Mouse (Mus musculus): ENCODE results near the gene Tle6. TPM values are rescaled to one million over a fixed set of nuclear protein-coding genes. Genes with fewer than 3 reads are reported as not detected.

The Tle6 gene
- polyA plus RNA-seq, 1 experiment from 2014 or later, result 2.5 TPM

- H3K4me2 ChIP-seq (ENCODE audit: low read length), result no peak overlapping the region
- peaks cover 19% of the 10 kb centered on the region for H3K27me3 ChIP-seq (replicated peaks; ENCODE audit: control insufficient read depth, insufficient read depth, low read length)
- no peaks in the 10 kb centered on the region for H3K36me3 ChIP-seq (ENCODE audit: control insufficient read depth, insufficient read depth, low read length)
- H3K4me1 ChIP-seq (ENCODE audit: control insufficient read depth, insufficient read depth, low read length), result peaks cover 39% of the 10 kb centered on the region
- H3K27ac ChIP-seq (ENCODE audit: low read depth, low read length), result no peak overlapping the region
- 56% methylated on average over 6 of the region's 6 CpGs for WGBS
- ATAC-seq (no peak), DNase-seq (ENCODE audit: low spot score) (no peak)
- H3K9me3 ChIP-seq (replicated peaks; ENCODE audit: control insufficient read depth, low read length), result no peaks in the 10 kb centered on the region
- no peak overlapping the region for H3K9ac ChIP-seq (ENCODE audit: low read length)
- no peak overlapping the region for H3K4me3 ChIP-seq (ENCODE audit: low read depth, low read length)
These were observed 2.0 kb downstream of the Tle6 start for GRCm38 (mm10) chr10:81598871-81599270.

GRCm38 (mm10) chr10:81598342-81598741 lies 2.5 kb downstream of the Tle6 start:
- DNase-seq (ENCODE audit: low spot score) (no peak), ATAC-seq (no peak)
- no peaks in the 10 kb centered on the region for H3K36me3 ChIP-seq (ENCODE audit: control insufficient read depth, insufficient read depth, low read length)
- no peak overlapping the region for H3K4me2 ChIP-seq (ENCODE audit: low read length)
- H3K27me3 ChIP-seq (replicated peaks; ENCODE audit: control insufficient read depth, insufficient read depth, low read length), result peaks cover 22% of the 10 kb centered on the region
- no peak overlapping the region for H3K27ac ChIP-seq (ENCODE audit: low read depth, low read length)
- no peak overlapping the region for H3K9ac ChIP-seq (ENCODE audit: low read length)
- H3K9me3 ChIP-seq (replicated peaks; ENCODE audit: control insufficient read depth, low read length), result no peaks in the 10 kb centered on the region
- 44% methylated on average over 3 of the region's 3 CpGs for WGBS
- H3K4me1 ChIP-seq (ENCODE audit: control insufficient read depth, insufficient read depth, low read length), result peaks cover 39% of the 10 kb centered on the region
- no peak overlapping the region for H3K4me3 ChIP-seq (ENCODE audit: low read depth, low read length)

GRCm38 (mm10) chr10:81597137-81597950 lies 3.5 kb downstream of the Tle6 start:
- peaks cover 22% of the 10 kb centered on the region for H3K27me3 ChIP-seq (replicated peaks; ENCODE audit: control insufficient read depth, insufficient read depth, low read length)
- DNase-seq (ENCODE audit: low spot score) (peak; percentile 41), ATAC-seq (no peak; the same call in 1 of the 2 replicates)
- peaks cover 36% of the 10 kb centered on the region for H3K4me1 ChIP-seq (ENCODE audit: control insufficient read depth, insufficient read depth, low read length)
- H3K36me3 ChIP-seq (ENCODE audit: control insufficient read depth, insufficient read depth, low read length), result no peaks in the 10 kb centered on the region
- 6% methylated on average over 10 of the region's 12 CpGs for WGBS
- H3K4me2 ChIP-seq (ENCODE audit: low read length), result peak overlapping the region; percentile 26; the same call in 1 of the 2 replicates
- peak overlapping the region; percentile 33; the same call in 1 of the 2 replicates for H3K27ac ChIP-seq (ENCODE audit: low read depth, low read length)
- no peak overlapping the region for H3K4me3 ChIP-seq (ENCODE audit: low read depth, low read length)
- no peak overlapping the region for H3K9ac ChIP-seq (ENCODE audit: low read length)
- H3K9me3 ChIP-seq (replicated peaks; ENCODE audit: control insufficient read depth, low read length), result no peaks in the 10 kb centered on the region

- Histone ChIP-seq H3K27me3 (replicated peaks; ENCODE audit: control insufficient read depth, insufficient read depth, low read length) (peaks cover 22% of the 10 kb centered on the region), H3K36me3 (ENCODE audit: control insufficient read depth, insufficient read depth, low read length) (no peaks in the 10 kb centered on the region), H3K9ac (ENCODE audit: low read length) (no peak overlapping the region), H3K9me3 (replicated peaks; ENCODE audit: control insufficient read depth, low read length) (no peaks in the 10 kb centered on the region), H3K4me2 (ENCODE audit: low read length) (peak overlapping the region; percentile 26), H3K4me1 (ENCODE audit: control insufficient read depth, insufficient read depth, low read length) (peaks cover 36% of the 10 kb centered on the region), H3K27ac (ENCODE audit: low read depth, low read length) (peak overlapping the region; percentile 33; the same call in 1 of the 2 replicates), H3K4me3 (ENCODE audit: low read depth, low read length) (no peak overlapping the region)
- peak; percentile 63 for DNase-seq (ENCODE audit: low spot score)
- WGBS, result 3% methylated on average over 10 of the region's 10 CpGs
- ATAC-seq, result no peak
These were observed 4.3 kb downstream of the Tle6 start for GRCm38 (mm10) chr10:81596611-81597010.

- Histone ChIP-seq H3K27me3 (replicated peaks; ENCODE audit: control insufficient read depth, insufficient read depth, low read length) (peaks cover 22% of the 10 kb centered on the region), H3K9ac (ENCODE audit: low read length) (no peak overlapping the region), H3K4me3 (ENCODE audit: low read depth, low read length) (no peak overlapping the region), H3K9me3 (replicated peaks; ENCODE audit: control insufficient read depth, low read length) (no peaks in the 10 kb centered on the region), H3K4me2 (ENCODE audit: low read length) (no peak overlapping the region), H3K36me3 (ENCODE audit: control insufficient read depth, insufficient read depth, low read length) (no peaks in the 10 kb centered on the region), H3K27ac (ENCODE audit: low read depth, low read length) (no peak overlapping the region), H3K4me1 (ENCODE audit: control insufficient read depth, insufficient read depth, low read length) (peaks cover 28% of the 10 kb centered on the region)
- ATAC-seq, result no peak
- WGBS, result 57% methylated on average over 5 of the region's 5 CpGs
- no peak for DNase-seq (ENCODE audit: low spot score)
These were observed 5.3 kb downstream of the Tle6 start for GRCm38 (mm10) chr10:81595599-81595998.

GRCm38 (mm10) chr10:81593935-81594334 lies 6.9 kb downstream of the Tle6 start:
- no peak for ATAC-seq
- H3K9ac ChIP-seq (ENCODE audit: low read length), result no peak overlapping the region
- H3K36me3 ChIP-seq (ENCODE audit: control insufficient read depth, insufficient read depth, low read length), result no peaks in the 10 kb centered on the region
- peaks cover 25% of the 10 kb centered on the region for H3K27me3 ChIP-seq (replicated peaks; ENCODE audit: control insufficient read depth, insufficient read depth, low read length)
- H3K9me3 ChIP-seq (replicated peaks; ENCODE audit: control insufficient read depth, low read length), result no peaks in the 10 kb centered on the region
- H3K4me2 ChIP-seq (ENCODE audit: low read length), result no peak overlapping the region
- H3K4me1 ChIP-seq (ENCODE audit: control insufficient read depth, insufficient read depth, low read length), result peaks cover 27% of the 10 kb centered on the region
- H3K27ac ChIP-seq (ENCODE audit: low read depth, low read length), result no peak overlapping the region
- no peak for DNase-seq (ENCODE audit: low spot score)
- 77% methylated on average over 18 of the region's 18 CpGs for WGBS
- H3K4me3 ChIP-seq (ENCODE audit: low read depth, low read length), result no peak overlapping the region

GRCm38 (mm10) chr10:81593223-81593622 lies 7.7 kb downstream of the Tle6 start:
- ATAC-seq, result no peak
- WGBS, result 74% methylated on average over 4 of the region's 4 CpGs
- no peak overlapping the region for H3K27ac ChIP-seq (ENCODE audit: low read depth, low read length)
- H3K36me3 ChIP-seq (ENCODE audit: control insufficient read depth, insufficient read depth, low read length), result no peaks in the 10 kb centered on the region; the same call in 1 of the 2 replicates
- no peak overlapping the region for H3K9ac ChIP-seq (ENCODE audit: low read length)
- H3K9me3 ChIP-seq (replicated peaks; ENCODE audit: control insufficient read depth, low read length), result no peaks in the 10 kb centered on the region
- peaks cover 27% of the 10 kb centered on the region for H3K4me1 ChIP-seq (ENCODE audit: control insufficient read depth, insufficient read depth, low read length)
- H3K4me2 ChIP-seq (ENCODE audit: low read length), result no peak overlapping the region
- H3K4me3 ChIP-seq (ENCODE audit: low read depth, low read length), result no peak overlapping the region
- peaks cover 28% of the 10 kb centered on the region for H3K27me3 ChIP-seq (replicated peaks; ENCODE audit: control insufficient read depth, insufficient read depth, low read length)
- no peak for DNase-seq (ENCODE audit: low spot score)

- no peak for DNase-seq (ENCODE audit: low spot score)
- 79% methylated on average over 7 of the region's 7 CpGs for WGBS
- ATAC-seq, result no peak
- Histone ChIP-seq H3K4me2 (ENCODE audit: low read length) (no peak overlapping the region), H3K27ac (ENCODE audit: low read depth, low read length) (no peak overlapping the region), H3K36me3 (ENCODE audit: control insufficient read depth, insufficient read depth, low read length) (peaks cover 4% of the 10 kb centered on the region; the same call in 1 of the 2 replicates), H3K4me1 (ENCODE audit: control insufficient read depth, insufficient read depth, low read length) (peaks cover 24% of the 10 kb centered on the region), H3K27me3 (replicated peaks; ENCODE audit: control insufficient read depth, insufficient read depth, low read length) (peaks cover 28% of the 10 kb centered on the region), H3K9me3 (replicated peaks; ENCODE audit: control insufficient read depth, low read length) (no peaks in the 10 kb centered on the region), H3K4me3 (ENCODE audit: low read depth, low read length) (no peak overlapping the region), H3K9ac (ENCODE audit: low read length) (no peak overlapping the region)
These were observed 8.2 kb downstream of the Tle6 start for GRCm38 (mm10) chr10:81592631-81593030.

- peaks cover 17% of the 10 kb centered on the region for H3K4me1 ChIP-seq (ENCODE audit: control insufficient read depth, insufficient read depth, low read length)
- H3K9me3 ChIP-seq (replicated peaks; ENCODE audit: control insufficient read depth, low read length), result no peaks in the 10 kb centered on the region
- ATAC-seq (no peak), DNase-seq (ENCODE audit: low spot score) (no peak)
- H3K4me3 ChIP-seq (ENCODE audit: low read depth, low read length), result no peak overlapping the region
- peaks cover 5% of the 10 kb centered on the region; the same call in 1 of the 2 replicates for H3K36me3 ChIP-seq (ENCODE audit: control insufficient read depth, insufficient read depth, low read length)
- no peak overlapping the region for H3K27ac ChIP-seq (ENCODE audit: low read depth, low read length)
- H3K9ac ChIP-seq (ENCODE audit: low read length), result no peak overlapping the region
- WGBS, result 66% methylated on average over 9 of the region's 9 CpGs
- H3K4me2 ChIP-seq (ENCODE audit: low read length), result no peak overlapping the region
- H3K27me3 ChIP-seq (replicated peaks; ENCODE audit: control insufficient read depth, insufficient read depth, low read length), result peaks cover 28% of the 10 kb centered on the region
These were observed 9.0 kb downstream of the Tle6 start for GRCm38 (mm10) chr10:81591846-81592245.

All from forebrain, embryonic 14.5 days (tissue).